Comparison of ENCODE assay signal across 12 mouse cellular contexts in genomic region chr12:107977086-107977485, GRCm38 (mm10). TPM values are rescaled to one million over a fixed set of nuclear protein-coding genes. Genes with fewer than 3 reads are reported as not detected.
DNase-seq lines count a peak whose midpoint lies in the region; ATAC-seq and TF ChIP-seq lines count a peak whose summit lies in the region.
"Had no signal": no experiment of that assay in that cellular context is flagged by ENCODE, and none has a peak within 500 bp of the region (broad histone marks: within the 10 kb centered on the region; RNA-seq: fewer than 3 reads in every experiment).

No protein-coding gene starts in this region.

- H3K4me3 ChIP-seq in heart, embryonic 11.5 days (ENCODE audit: low read depth, low read length): peak overlapping the region; percentile 19; the same call in 1 of the 2 replicates
- H3K4me3 ChIP-seq in stomach, embryonic 14.5 days (ENCODE audit: low read depth, low read length): no peak overlapping the region
- H3K4me3 ChIP-seq in stomach, postnatal 0 days (ENCODE audit: low read depth, low read length): no peak overlapping the region
- peak overlapping the region; percentile 24; the same call in 1 of the 2 replicates for H3K4me3 ChIP-seq in limb, embryonic 13.5 days
- H3K4me3 ChIP-seq: erythroblast, embryonic 14.5 days; megakaryocyte, embryonic 14.5 days had no signal

- TF ChIP-seq CTCF in stomach, postnatal 0 days (IDR thresholded peaks at IDR 0.05; ENCODE audit: low read depth): no peak

- no peak overlapping the region for H3K27ac ChIP-seq in heart, embryonic 11.5 days (ENCODE audit: low read depth, low read length)
- H3K27ac ChIP-seq in stomach, embryonic 14.5 days (ENCODE audit: low read length): no peak overlapping the region
- H3K27ac ChIP-seq in stomach, postnatal 0 days (replicated peaks): no peak overlapping the region
- 0 out of 2 replicates have a peak overlapping the region, but pooled peaks have one; percentile 33 for H3K27ac ChIP-seq in limb, embryonic 13.5 days

- WGBS in heart, embryonic 11.5 days (ENCODE audit: insufficient replicate concordance): 20% methylated on average over 8 of the region's 8 CpGs
- WGBS in stomach, embryonic 14.5 days: 58% methylated on average over 8 of the region's 8 CpGs
- WGBS in stomach, postnatal 0 days: 70% methylated on average over 8 of the region's 8 CpGs
- WGBS in limb, embryonic 13.5 days: 20% methylated on average over 8 of the region's 8 CpGs

- H3K9ac ChIP-seq in heart, embryonic 11.5 days (ENCODE audit: low read depth, low read length): no peak overlapping the region; the same call in 1 of the 2 replicates
- H3K9ac ChIP-seq in stomach, embryonic 14.5 days (replicated peaks; ENCODE audit: low read depth, low read length): no peak overlapping the region
- no peak overlapping the region for H3K9ac ChIP-seq in stomach, postnatal 0 days (ENCODE audit: low read length)
- 0 out of 2 replicates have a peak overlapping the region, but pooled peaks have one; percentile 4 for H3K9ac ChIP-seq in limb, embryonic 13.5 days

- ATAC-seq in heart, embryonic 11.5 days (replicated peaks; ENCODE audit: insufficient number of reproducible peaks, low FRiP score, low TSS enrichment): no peak
- no peak for ATAC-seq in stomach, embryonic 14.5 days (ENCODE audit: insufficient number of reproducible peaks, insufficient read depth, low FRiP score, low read depth)
- no peak for ATAC-seq in stomach, postnatal 0 days (ENCODE audit: low FRiP score, low TSS enrichment)
- no peak for ATAC-seq in limb, embryonic 13.5 days (ENCODE audit: low FRiP score, low read depth)
- ATAC-seq in megakaryocyte progenitor cell, adult 5-6 weeks (replicated peaks; ENCODE audit: poor library complexity): no peak

- H3K4me2 ChIP-seq in heart, embryonic 11.5 days: peak overlapping the region; percentile 56
- H3K4me2 ChIP-seq in stomach, embryonic 14.5 days (replicated peaks; ENCODE audit: low read depth, low read length): 0 out of 2 replicates have a peak overlapping the region, but pooled peaks have one; percentile 24
- no peak overlapping the region for H3K4me2 ChIP-seq in stomach, postnatal 0 days (replicated peaks; ENCODE audit: low read depth)
- H3K4me2 ChIP-seq in limb, embryonic 13.5 days (replicated peaks): peak overlapping the region; percentile 58

- peaks cover 55% of the 10 kb centered on the region for H3K4me1 ChIP-seq in heart, embryonic 11.5 days (ENCODE audit: control insufficient read depth, insufficient read depth, low read length)
- H3K4me1 ChIP-seq in stomach, embryonic 14.5 days (ENCODE audit: control insufficient read depth, insufficient read depth, low read length): peaks cover 41% of the 10 kb centered on the region; the same call in 1 of the 2 replicates
- peaks cover 9% of the 10 kb centered on the region; the same call in 1 of the 2 replicates for H3K4me1 ChIP-seq in stomach, postnatal 0 days (replicated peaks; ENCODE audit: control insufficient read depth, insufficient read depth)
- peaks cover 98% of the 10 kb centered on the region for H3K4me1 ChIP-seq in limb, embryonic 13.5 days

- H3K36me3 ChIP-seq in heart, embryonic 11.5 days (ENCODE audit: control insufficient read depth, insufficient read depth, low read length): no peaks in the 10 kb centered on the region
- no peaks in the 10 kb centered on the region for H3K36me3 ChIP-seq in stomach, embryonic 14.5 days (ENCODE audit: control insufficient read depth, insufficient read depth, low read length)
- no peaks in the 10 kb centered on the region for H3K36me3 ChIP-seq in stomach, postnatal 0 days (ENCODE audit: control insufficient read depth, insufficient read depth, low read length)
- no peaks in the 10 kb centered on the region for H3K36me3 ChIP-seq in limb, embryonic 13.5 days

- H3K9me3 ChIP-seq in heart, embryonic 11.5 days (replicated peaks; ENCODE audit: control insufficient read depth, low read length): no peaks in the 10 kb centered on the region
- no peaks in the 10 kb centered on the region for H3K9me3 ChIP-seq in stomach, embryonic 14.5 days (ENCODE audit: control insufficient read depth, low read depth, low read length)
- no peaks in the 10 kb centered on the region for H3K9me3 ChIP-seq in stomach, postnatal 0 days (ENCODE audit: control insufficient read depth, low read length)
- no peaks in the 10 kb centered on the region for H3K9me3 ChIP-seq in limb, embryonic 13.5 days

- TF ChIP-seq EP300 in stomach, postnatal 0 days (optimal IDR thresholded peaks at IDR 0.05): no peak

- DNase-seq in heart, adult 8-10 months (ENCODE audit: low spot score): no peak
- DNase-seq in stomach, postnatal 0 days (ENCODE audit: low spot score): no peak
- no peak for DNase-seq in adrenal gland, postnatal 36 days
- no peak for DNase-seq in right cerebral cortex, adult 2 months (ENCODE audit: low spot score in 2 of 2)
- DNase-seq: left cerebral cortex, postnatal 4 days; spleen, adult 18-20 months had no signal

- peaks cover 15% of the 10 kb centered on the region for H3K27me3 ChIP-seq in heart, embryonic 11.5 days (ENCODE audit: control insufficient read depth, insufficient read depth, low read length)
- H3K27me3 ChIP-seq in stomach, embryonic 14.5 days (ENCODE audit: control insufficient read depth, insufficient read depth, low read length): no peaks in the 10 kb centered on the region
- no peaks in the 10 kb centered on the region for H3K27me3 ChIP-seq in stomach, postnatal 0 days (ENCODE audit: control insufficient read depth, insufficient read depth, low read length)
- H3K27me3 ChIP-seq in limb, embryonic 13.5 days: no peaks in the 10 kb centered on the region

RNA-seq across cellular contexts. Expression of gene Bcl11b, which starts 26.3 kb away (rescaled TPM):
- 1.7 and 3.5 TPM in 2 replicates for polyA plus RNA-seq in heart, embryonic 11.5 days (2014; fragmentation: Nextera tagmentation; extraction: Ambion mirVana)
- total RNA-seq in heart, adult 8-10 months (2022): 1 to 10 TPM in 2 of 4 experiments, under 1 TPM in 2; 0.75 to 1.8 (median 0.99) TPM
- polyA plus RNA-seq in stomach, embryonic 14.5 days (2014; fragmentation: Nextera tagmentation; extraction: Ambion mirVana): 6.0 and 6.8 TPM in 2 replicates
- polyA plus RNA-seq in stomach, postnatal 0 days (2015; fragmentation: Nextera tagmentation; extraction: Ambion mirVana): 4.6 TPM in 2 replicates
- 12.6 and 14.1 TPM in 2 replicates for polyA plus RNA-seq in limb, embryonic 13.5 days (2015; fragmentation: Nextera tagmentation; extraction: Ambion mirVana)
- 0.02 TPM in 1 of 2 replicates, not detected in the other for total RNA-seq in megakaryocyte progenitor cell, adult 5-6 weeks (2015)
- 0.24 and 0.33 TPM in 2 replicates for total RNA-seq in megakaryocyte progenitor cell, adult 5-6 weeks (2017)
- total RNA-seq in adrenal gland, postnatal 36 days (2021): under 1 TPM; 0.07 to 0.50 TPM
- polyA plus RNA-seq: erythroblast, embryonic 14.5 days had no signal

Comparison
In these comparisons a context has a peak if more than half of its experiments do, and no peak if none do; other contexts are left out.
1. H3K4me3 ChIP-seq: peak in heart, embryonic 11.5 days (single experiment) and limb, embryonic 13.5 days (single experiment); none in stomach, embryonic 14.5 days (single experiment) and stomach, postnatal 0 days (single experiment).